Mouse (Mus musculus): ENCODE results near the gene Ptpn6.

Ptpn6 gene

GRCm38 (mm10) chr6:124673619-124674018 is 64.9 kb downstream of the Ptpn6 start:
- in situ Hi-C loops (cut with MboI, MseI): loop anchor here (5.0 kb wide), 1 partner anchor 809 kb away; no protein-coding TSS in a partner anchor

- in situ Hi-C loops (cut with MboI, MseI): loop anchor here (5.0 kb wide), 1 partner anchor 810 kb away; no protein-coding TSS in a partner anchor
Observed at GRCm38 (mm10) chr6:124672100-124672499, 66.4 kb downstream of the Ptpn6 start.

Data from regulatory T cell (primary cell).